Mouse (Mus musculus) myocyte (in vitro differentiated cells): ENCODE measurements around the gene Ccdc184. TPM values are rescaled to one million over a fixed set of nuclear protein-coding genes. Genes with fewer than 3 reads are reported as not detected.

ENCODE experiments used
- H3K27me3 ChIP-seq: one replicate; pipeline ENCODE4 v1.6.1; 2011; ENCODE audit not compliant: control insufficient read depth, insufficient read depth, insufficient read length
- H3K36me3 ChIP-seq: one replicate; pipeline ENCODE4 v1.6.1; 2011; ENCODE audit not compliant: control insufficient read depth, insufficient read depth
- H3K4me2 ChIP-seq: one replicate; pipeline ENCODE4 v1.6.1; 2011; ENCODE audit warnings: low read depth, control low read depth
- H3K4me3 ChIP-seq: one replicate; pipeline ENCODE4 v1.5.1; 2011; ENCODE audit warnings: mild to moderate bottlenecking, control low read depth, moderate library complexity
- H3K79me2 ChIP-seq: one replicate; pipeline ENCODE4 v1.6.1; 2011; ENCODE audit not compliant: control insufficient read depth, insufficient read depth
- H3ac ChIP-seq: one replicate; pipeline ENCODE4 v1.6.1; 2011; ENCODE audit not compliant: control insufficient read depth, insufficient read length
- CEBPB ChIP-seq: IDR thresholded peaks from 2 replicates; pipeline ENCODE4 v1.6.1; 2011; ENCODE audit warnings: mild to moderate bottlenecking, moderate library complexity; ENCODE audit not compliant: poor library complexity, insufficient read depth, severe bottlenecking
- E2F4 ChIP-seq: IDR thresholded peaks from one replicate; pipeline ENCODE4 v1.6.1; 2011; ENCODE audit warnings: mild to moderate bottlenecking, control low read depth, moderate library complexity; ENCODE audit not compliant: insufficient read depth
- MAX ChIP-seq: IDR thresholded peaks from one replicate; pipeline ENCODE4 v1.6.1; 2011; ENCODE audit warnings: low read depth, mild to moderate bottlenecking, control low read depth
- MYOD1 ChIP-seq, 3 experiments: IDR thresholded peaks; one replicate each; pipeline ENCODE4 v1.6.1; 2011; ENCODE audit warnings: control low read depth in 2 of 3, low read depth in 2 of 3, mild to moderate bottlenecking in 2 of 3, moderate library complexity in 1 of 3; ENCODE audit not compliant: insufficient read length in 2 of 3, control insufficient read depth in 1 of 3
- MYOG ChIP-seq, 3 experiments: IDR thresholded peaks; one replicate each; pipeline ENCODE4 v1.6.1; 2011; ENCODE audit warnings: control low read depth in 2 of 3, low read depth in 2 of 3, mild to moderate bottlenecking in 2 of 3; ENCODE audit not compliant: insufficient read length in 2 of 3, control insufficient read depth in 1 of 3, insufficient read depth in 1 of 3
- POLR2A ChIP-seq: IDR thresholded peaks from one replicate; pipeline ENCODE4 v1.6.1; 2011; ENCODE audit warnings: low read depth, mild to moderate bottlenecking, control low read depth, moderate library complexity; ENCODE audit not compliant: insufficient read length
- POLR2AphosphoS2 ChIP-seq: IDR thresholded peaks from one replicate; pipeline ENCODE4 v1.6.1; 2011; ENCODE audit warnings: low read depth, control low read depth; ENCODE audit not compliant: insufficient read length
- REST ChIP-seq: IDR thresholded peaks from one replicate; pipeline ENCODE4 v1.6.1; 2011; ENCODE audit warnings: mild to moderate bottlenecking, control low read depth, moderate library complexity; ENCODE audit not compliant: insufficient read depth, insufficient read length
- SRF ChIP-seq: IDR thresholded peaks from one replicate; pipeline ENCODE4 v1.6.1; 2011; ENCODE audit warnings: low read depth; ENCODE audit not compliant: control insufficient read depth, insufficient read length
- TCF12 ChIP-seq: IDR thresholded peaks from one replicate; pipeline ENCODE4 v1.6.1; 2011; ENCODE audit warnings: mild to moderate bottlenecking, control low read depth; ENCODE audit not compliant: poor library complexity, insufficient read depth, severe bottlenecking
- TCF3 ChIP-seq: IDR thresholded peaks from one replicate; pipeline ENCODE4 v1.6.1; 2011; ENCODE audit warnings: low read depth, control low read depth; ENCODE audit not compliant: insufficient read length
- USF1 ChIP-seq: IDR thresholded peaks from one replicate; pipeline ENCODE4 v1.6.1; 2011; ENCODE audit warnings: low read depth, mild to moderate bottlenecking, control low read depth, moderate library complexity
- polyA plus RNA-seq: library from polyadenylated mRNA; unstranded; fragments of >200 nt; fragmentation: generic; extraction: Trizol; gene quantifications from one replicate; pipeline ENCODE4 v1.2.1, GENCODE M21; 2012; ENCODE audit warnings: missing spikeins

Ccdc184 gene
- polyA plus RNA-seq, 1 experiment, result 0.05 TPM

DNA sequence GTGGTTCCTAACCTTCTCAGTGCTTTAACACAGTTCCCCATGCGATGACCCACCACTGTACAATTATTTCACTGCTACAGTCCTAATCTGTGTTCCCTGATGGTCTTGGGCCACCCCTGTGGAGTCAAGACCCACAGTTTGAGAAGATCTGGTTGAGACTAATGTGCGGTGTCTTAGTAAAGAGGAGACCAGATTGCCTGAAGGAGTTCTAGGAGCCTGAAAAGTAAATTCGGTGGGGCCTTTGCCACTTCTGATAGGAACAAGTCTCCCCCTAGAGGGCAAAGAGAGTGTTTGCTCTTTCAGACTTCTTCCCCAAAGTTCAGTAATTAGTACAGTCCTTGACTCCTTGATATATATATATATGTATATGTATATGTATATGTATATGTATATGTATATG, 13.3 kb upstream of the Ccdc184 start:
- H3K79me2 ChIP-seq, result no peaks in the 10 kb centered on the region
- H3K27me3 ChIP-seq, result no peaks in the 10 kb centered on the region
- no peak overlapping the region for H3K4me2 ChIP-seq
- H3K4me3 ChIP-seq, result no peak overlapping the region
- no peak for TF ChIP-seq TCF3
- no peak for TF ChIP-seq MAX
- no peak for TF ChIP-seq POLR2A
- no peak for TF ChIP-seq SRF
- TF ChIP-seq CEBPB, result no peak
- TF ChIP-seq USF1, result no peak
- TF ChIP-seq MYOG (IDR thresholded peaks at IDR 0.05; ENCODE audit: control insufficient read depth in 1 of 3, insufficient read depth in 1 of 3, insufficient read length in 2 of 3, low read depth in 2 of 3), result no peak
- TF ChIP-seq POLR2AphosphoS2, result no peak
- no peak for TF ChIP-seq MYOD1 (IDR thresholded peaks at IDR 0.05; ENCODE audit: control insufficient read depth in 1 of 3, insufficient read length in 2 of 3, low read depth in 2 of 3)
- no peak for TF ChIP-seq TCF12
- no peak for TF ChIP-seq E2F4
- no peak overlapping the region for H3ac ChIP-seq
- H3K36me3 ChIP-seq, result no peaks in the 10 kb centered on the region

DNA sequence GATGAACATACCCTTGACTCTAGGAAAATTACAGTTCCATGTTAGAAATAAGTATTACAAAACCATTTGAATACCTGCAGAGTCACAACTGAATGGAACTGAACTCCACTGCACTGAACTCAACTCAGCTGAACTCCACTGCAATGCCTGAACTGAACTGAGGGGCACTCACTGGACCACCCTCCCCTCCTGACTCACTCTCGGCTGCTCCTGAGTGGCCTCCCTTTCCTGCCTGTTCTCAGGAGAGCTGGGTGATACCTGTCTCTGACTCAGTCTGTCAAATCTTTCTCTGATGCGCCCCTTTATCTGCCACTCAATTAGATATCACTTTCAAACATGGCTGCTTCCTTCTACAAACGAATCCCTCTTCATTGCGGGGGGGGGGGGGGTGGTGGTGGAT, 12.8 kb upstream of the Ccdc184 start:
- no peaks in the 10 kb centered on the region for H3K27me3 ChIP-seq
- no peak overlapping the region for H3K4me2 ChIP-seq
- no peak overlapping the region for H3ac ChIP-seq
- H3K36me3 ChIP-seq, result no peaks in the 10 kb centered on the region
- H3K79me2 ChIP-seq, result no peaks in the 10 kb centered on the region
- TF ChIP-seq POLR2A (no peak), CEBPB (no peak), TCF3 (no peak), SRF (no peak), POLR2AphosphoS2 (no peak), REST (no peak), TCF12 (no peak), E2F4 (no peak), MYOG (IDR thresholded peaks at IDR 0.05; ENCODE audit: control insufficient read depth in 1 of 3, insufficient read depth in 1 of 3, insufficient read length in 2 of 3, low read depth in 2 of 3) (no peak), MAX (no peak), USF1 (no peak), MYOD1 (IDR thresholded peaks at IDR 0.05; ENCODE audit: control insufficient read depth in 1 of 3, insufficient read length in 2 of 3, low read depth in 2 of 3) (no peak)
- H3K4me3 ChIP-seq, result no peak overlapping the region

DNA sequence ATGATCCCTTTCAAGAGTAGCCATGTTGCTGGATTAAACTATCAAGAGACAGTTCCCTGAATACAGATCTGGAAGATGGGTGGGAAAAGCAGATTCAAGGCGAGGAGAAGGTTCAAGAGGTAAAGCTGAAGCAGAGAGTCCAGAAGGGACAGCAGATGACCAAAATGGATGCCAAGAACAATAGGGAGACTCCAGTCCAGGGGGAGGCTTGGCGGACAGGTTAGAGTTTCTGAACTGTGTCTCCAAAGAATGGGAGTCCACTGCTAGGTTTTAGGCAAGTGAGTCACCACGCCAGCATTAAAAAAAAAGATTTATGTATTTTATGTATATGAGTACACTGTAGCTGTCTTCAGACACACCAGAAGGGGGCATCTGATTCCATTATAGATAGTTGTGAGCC, 12.3 kb upstream of the Ccdc184 start:
- Histone ChIP-seq H3K36me3 (no peaks in the 10 kb centered on the region), H3K4me2 (no peak overlapping the region), H3K79me2 (no peaks in the 10 kb centered on the region), H3K4me3 (no peak overlapping the region), H3ac (no peak overlapping the region), H3K27me3 (no peaks in the 10 kb centered on the region)
- TF ChIP-seq MYOD1 (IDR thresholded peaks at IDR 0.05; ENCODE audit: control insufficient read depth in 1 of 3, insufficient read length in 2 of 3, low read depth in 2 of 3) (no peak), POLR2AphosphoS2 (no peak), TCF3 (no peak), USF1 (no peak), CEBPB (no peak), MAX (no peak), POLR2A (no peak), E2F4 (no peak), MYOG (IDR thresholded peaks at IDR 0.05; ENCODE audit: control insufficient read depth in 1 of 3, insufficient read depth in 1 of 3, insufficient read length in 2 of 3, low read depth in 2 of 3) (no peak), TCF12 (no peak), SRF (no peak), REST (no peak)

DNA sequence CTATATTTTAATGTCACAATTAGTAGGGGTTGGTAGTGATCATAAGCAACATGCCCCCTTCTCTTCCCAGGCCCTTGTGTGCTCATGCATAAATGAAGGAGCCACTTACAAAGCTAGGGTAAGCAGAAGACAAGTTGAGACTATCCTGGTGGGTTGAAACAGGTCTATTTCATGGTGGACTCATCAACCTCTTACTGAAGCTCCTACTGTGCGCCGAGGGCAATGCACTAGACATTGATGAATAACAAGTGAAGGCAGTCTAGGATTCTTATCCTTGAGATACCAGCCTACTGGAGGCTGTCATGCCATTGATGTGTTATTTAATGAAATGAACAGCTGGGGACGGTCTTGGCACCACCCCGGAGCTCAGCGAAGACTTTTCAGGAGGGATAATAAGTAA, 11.7 kb upstream of the Ccdc184 start:
- Histone ChIP-seq H3K36me3 (no peaks in the 10 kb centered on the region), H3K27me3 (no peaks in the 10 kb centered on the region), H3K79me2 (no peaks in the 10 kb centered on the region), H3K4me3 (no peak overlapping the region), H3K4me2 (no peak overlapping the region), H3ac (no peak overlapping the region)
- TF ChIP-seq USF1 (no peak), TCF12 (no peak), E2F4 (no peak), SRF (no peak), MYOG (IDR thresholded peaks at IDR 0.05; ENCODE audit: control insufficient read depth in 1 of 3, insufficient read depth in 1 of 3, insufficient read length in 2 of 3, low read depth in 2 of 3) (no peak), MAX (no peak), MYOD1 (IDR thresholded peaks at IDR 0.05; ENCODE audit: control insufficient read depth in 1 of 3, insufficient read length in 2 of 3, low read depth in 2 of 3) (no peak), REST (no peak)

DNA sequence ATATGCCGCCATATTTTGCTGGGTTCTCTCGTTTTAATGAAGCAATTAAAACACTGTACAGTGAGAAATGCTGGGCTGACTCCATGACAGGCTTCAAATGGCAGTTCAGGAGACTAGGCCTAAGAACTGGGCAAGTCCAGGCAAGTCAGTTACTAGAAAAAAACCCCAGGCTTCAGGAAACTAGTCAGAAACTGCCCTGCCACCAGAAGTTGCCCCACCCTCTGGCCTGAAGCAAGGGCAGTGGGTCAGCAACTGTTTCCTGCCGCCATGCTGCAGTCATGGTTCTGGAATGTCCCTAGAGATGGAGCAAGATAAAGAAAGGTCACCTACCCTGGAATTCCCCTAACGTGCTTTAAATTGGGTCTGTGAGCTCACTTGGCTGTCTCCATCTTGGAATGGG, 11.0 kb upstream of the Ccdc184 start:
- no peak overlapping the region for H3K4me3 ChIP-seq
- peak in 1 of 3 experiments; percentile 50 for TF ChIP-seq MYOD1 (IDR thresholded peaks at IDR 0.05; ENCODE audit: control insufficient read depth in 1 of 3, insufficient read length in 2 of 3, low read depth in 2 of 3)
- no peak for TF ChIP-seq SRF
- no peak for TF ChIP-seq POLR2AphosphoS2
- TF ChIP-seq MYOG (IDR thresholded peaks at IDR 0.05; ENCODE audit: control insufficient read depth in 1 of 3, insufficient read depth in 1 of 3, insufficient read length in 2 of 3, low read depth in 2 of 3), result peak in 1 of 3 experiments; percentile 61
- no peaks in the 10 kb centered on the region for H3K27me3 ChIP-seq
- H3K36me3 ChIP-seq, result no peaks in the 10 kb centered on the region
- H3K4me2 ChIP-seq, result no peak overlapping the region
- no peaks in the 10 kb centered on the region for H3K79me2 ChIP-seq
- H3ac ChIP-seq, result no peak overlapping the region
